Mouse (Mus musculus) brown adipose tissue, adult 24 weeks (tissue): ENCODE results near the gene Xiap. TPM values are rescaled to one million over a fixed set of nuclear protein-coding genes. Genes with fewer than 3 reads are reported as not detected.

Source experiments
- H3K27ac ChIP-seq: fragments of 200-500 bp; replicated peaks from 2 replicates; pipeline ENCODE4 v1.5.1; 2012; ENCODE audit warnings: low read depth, mild to moderate bottlenecking, low read length
- H3K4me1 ChIP-seq: fragments of 200-500 bp; 2 replicates; pipeline ENCODE4 v1.6.1; 2012; ENCODE audit warnings: low read length, mixed read lengths; ENCODE audit not compliant: control insufficient read depth, insufficient read depth, insufficient read length
- H3K4me3 ChIP-seq: fragments of 200-500 bp; 2 replicates; pipeline ENCODE4 v1.5.1; 2012; ENCODE audit warnings: low read depth, mild to moderate bottlenecking, low read length, moderate library complexity; ENCODE audit not compliant: insufficient read depth
- polyA plus RNA-seq: library from polyadenylated mRNA; stranded (reverse); fragments of >200 nt; gene quantifications from 2 replicates; pipeline ENCODE4 v1.2.4, GENCODE M21; 2012; ENCODE audit not compliant: missing spikeins, insufficient read depth, insufficient read length

Xiap gene
- polyA plus RNA-seq, 1 experiment: 27.7 TPM

DNA sequence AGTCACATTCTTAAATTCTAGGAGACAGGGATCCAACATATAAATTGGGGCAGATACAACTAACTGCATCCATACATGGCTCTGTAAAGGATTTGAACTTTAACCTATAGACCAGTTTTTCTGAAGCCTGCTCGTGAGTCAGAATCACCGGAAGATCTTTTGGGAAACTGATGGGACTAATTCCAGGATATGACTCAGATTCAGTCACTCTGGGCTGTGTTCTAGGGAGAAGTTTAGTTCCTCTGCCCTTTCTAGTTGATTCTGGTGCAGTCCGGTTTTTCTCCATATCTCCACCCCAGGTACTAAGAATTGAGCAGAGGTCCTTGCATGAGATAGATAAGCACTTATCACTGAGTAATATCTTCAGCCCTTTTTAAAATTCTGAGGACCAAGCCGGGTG is 1.6 kb upstream of the Xiap start:
- peak overlapping the region; percentile 100 for H3K27ac ChIP-seq
- no peak overlapping the region for H3K4me3 ChIP-seq
- H3K4me1 ChIP-seq: peaks cover 6% of the 10 kb centered on the region; the same call in 1 of the 2 replicates

- Histone ChIP-seq H3K4me1 (peaks cover 14% of the 10 kb centered on the region; the same call in 1 of the 2 replicates), H3K4me3 (no peak overlapping the region), H3K27ac (peak overlapping the region; percentile 88)
Observed at GRCm38 (mm10) chrX:42063621-42064020, 4.1 kb downstream of the Xiap start.

DNA sequence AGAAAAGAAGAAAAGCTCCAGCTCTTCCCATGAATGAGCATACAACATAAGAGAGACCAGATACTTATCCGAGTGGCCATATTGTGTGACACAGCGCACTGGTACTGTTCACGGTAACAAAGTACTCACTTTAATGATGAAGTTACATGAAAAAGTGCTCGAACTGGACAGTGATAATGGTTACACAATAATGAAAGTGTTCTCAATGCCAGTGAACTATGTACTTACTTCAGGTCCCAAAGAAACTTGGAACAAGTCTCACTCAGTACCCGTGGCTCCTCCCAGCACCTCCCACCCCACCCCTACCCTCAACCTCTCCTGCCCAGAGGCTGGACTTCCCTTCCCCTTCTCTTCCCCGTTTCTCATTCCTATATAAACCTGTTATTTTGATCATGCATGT is 5.6 kb downstream of the Xiap start:
- Histone ChIP-seq H3K27ac (peak overlapping the region; percentile 88), H3K4me3 (no peak overlapping the region), H3K4me1 (peaks cover 14% of the 10 kb centered on the region; the same call in 1 of the 2 replicates)

DNA sequence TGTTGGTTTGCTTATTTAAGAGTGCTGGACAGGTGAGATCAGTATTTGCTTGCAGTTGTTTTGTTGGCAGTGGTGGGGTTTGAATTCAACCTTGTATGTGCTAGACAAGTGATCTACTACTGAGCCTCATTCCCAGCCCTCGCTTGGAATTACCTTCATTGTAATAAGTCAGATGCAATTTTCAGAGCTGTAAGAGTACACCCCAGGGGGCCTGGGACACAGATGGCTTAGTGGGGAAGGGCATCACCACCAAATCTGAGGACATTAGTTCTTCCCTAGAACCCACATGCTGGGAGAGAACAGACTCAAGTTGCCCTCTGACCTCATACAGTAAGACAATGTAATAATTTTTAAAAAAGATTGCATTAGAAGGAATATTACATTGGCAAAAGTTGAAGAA is 7.3 kb downstream of the Xiap start:
- Histone ChIP-seq H3K4me3 (no peak overlapping the region), H3K4me1 (peaks cover 16% of the 10 kb centered on the region; the same call in 1 of the 2 replicates), H3K27ac (peak overlapping the region; percentile 65)

DNA sequence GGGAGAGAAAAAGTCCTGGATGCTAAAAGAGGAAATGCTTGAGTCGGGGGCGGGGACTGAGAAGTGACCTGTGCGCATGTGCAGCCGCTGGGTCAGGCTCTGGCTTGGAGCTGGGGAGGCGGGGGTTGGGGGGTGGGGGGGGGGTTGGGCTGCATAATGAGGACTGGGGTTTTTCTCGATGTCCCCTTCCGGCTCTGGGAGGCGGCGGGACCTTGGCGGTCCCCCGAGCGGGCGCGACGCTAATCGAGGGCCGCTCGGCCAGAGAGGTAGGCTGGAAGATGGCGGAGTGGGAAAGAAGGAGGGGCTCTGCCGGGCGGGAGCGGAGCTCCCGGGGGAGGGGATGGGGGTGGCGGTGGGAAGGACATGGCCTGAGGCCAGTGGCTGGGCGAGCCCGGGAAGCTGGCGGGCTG is 8.3 kb downstream of the Xiap start:
- peaks cover 16% of the 10 kb centered on the region; the same call in 1 of the 2 replicates for H3K4me1 ChIP-seq
- H3K4me3 ChIP-seq: peak overlapping the region; percentile 48
- H3K27ac ChIP-seq: peak overlapping the region; percentile 92

GRCm38 (mm10) chrX:42068201-42068874 is 8.9 kb downstream of the Xiap start:
- H3K4me1 ChIP-seq: peaks cover 13% of the 10 kb centered on the region; the same call in 1 of the 2 replicates
- peak overlapping the region; percentile 92 for H3K4me3 ChIP-seq
- H3K27ac ChIP-seq: peak overlapping the region; percentile 100

- peak overlapping the region; percentile 92 for H3K4me3 ChIP-seq
- H3K27ac ChIP-seq: peak overlapping the region; percentile 100
- peaks cover 10% of the 10 kb centered on the region; the same call in 1 of the 2 replicates for H3K4me1 ChIP-seq
Observed at GRCm38 (mm10) chrX:42068875-42069257, 9.4 kb downstream of the Xiap start.

DNA sequence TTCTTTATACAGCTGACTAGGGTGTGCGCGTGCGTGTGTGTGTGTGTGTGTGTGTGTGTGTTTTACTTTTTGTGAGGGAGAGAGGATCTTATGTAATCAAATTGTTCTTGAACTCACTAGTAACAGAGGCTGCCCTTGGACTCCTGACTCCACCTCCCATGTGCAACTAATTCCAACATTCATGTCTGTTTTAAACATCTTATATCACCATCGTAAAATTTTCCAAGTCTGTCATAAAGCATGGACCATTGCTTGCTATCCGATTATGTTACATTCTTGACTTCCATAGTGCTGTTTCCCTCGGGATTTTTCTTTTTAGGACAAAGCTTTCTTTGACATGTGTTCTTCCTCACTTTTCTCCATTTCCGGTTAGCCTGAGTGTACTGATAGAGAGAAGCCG is 28.3 kb downstream of the Xiap start:
- peaks cover 19% of the 10 kb centered on the region for H3K4me1 ChIP-seq
- H3K27ac ChIP-seq: no peak overlapping the region; the same call in 1 of the 2 replicates
- H3K4me3 ChIP-seq: no peak overlapping the region

DNA sequence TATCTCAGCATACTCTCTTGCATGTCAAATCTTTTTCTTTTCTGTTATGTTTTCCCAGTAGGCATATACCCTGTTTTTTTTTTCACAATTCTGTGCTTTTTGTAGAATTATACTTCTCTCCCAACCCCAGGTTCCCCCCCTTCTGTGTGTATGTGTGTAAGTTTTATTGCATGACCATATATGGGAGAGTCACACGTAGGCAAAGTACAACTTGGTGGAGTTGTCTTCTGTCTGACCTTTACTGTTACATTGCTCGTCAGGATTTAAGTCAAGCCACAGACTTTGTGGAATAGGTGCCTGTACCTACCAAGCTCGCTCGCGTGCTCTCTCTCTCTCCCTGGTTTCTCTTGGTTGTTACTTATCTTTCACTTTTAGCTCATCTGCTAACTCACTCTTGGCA is 28.7 kb downstream of the Xiap start:
- peaks cover 19% of the 10 kb centered on the region for H3K4me1 ChIP-seq
- H3K4me3 ChIP-seq: no peak overlapping the region
- no peak overlapping the region; the same call in 1 of the 2 replicates for H3K27ac ChIP-seq

DNA sequence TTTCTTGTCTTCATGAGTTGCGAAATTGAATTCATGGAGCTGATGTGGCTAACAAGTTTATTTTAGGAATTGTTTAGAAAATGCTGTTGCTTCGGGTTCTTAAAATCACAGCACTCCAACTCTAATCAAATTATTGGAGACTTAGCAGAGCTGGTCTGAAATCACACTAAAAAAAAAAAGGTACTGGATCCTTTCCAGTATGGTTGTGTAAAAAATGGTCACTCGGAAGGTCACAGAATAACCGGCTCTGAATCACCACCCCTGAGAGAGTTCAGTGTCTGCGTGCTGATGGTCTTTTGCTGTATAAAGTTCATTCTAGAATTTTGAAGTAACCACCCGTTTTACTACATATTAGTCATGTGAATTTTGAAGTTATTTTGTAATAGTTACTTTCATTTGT is 47.7 kb downstream of the Xiap start:
- Histone ChIP-seq H3K4me3 (no peak overlapping the region), H3K4me1 (no peaks in the 10 kb centered on the region), H3K27ac (0 out of 2 replicates have a peak overlapping the region, but pooled peaks have one; percentile 86)

GRCm38 (mm10) chrX:42110585-42110984 is 51.1 kb downstream of the Xiap start:
- H3K27ac ChIP-seq: no peak overlapping the region
- H3K4me1 ChIP-seq: no peaks in the 10 kb centered on the region
- no peak overlapping the region for H3K4me3 ChIP-seq

GRCm38 (mm10) chrX:42119442-42120048 is 60.1 kb downstream of the Xiap start:
- Histone ChIP-seq H3K27ac (no peak overlapping the region), H3K4me3 (no peak overlapping the region), H3K4me1 (no peaks in the 10 kb centered on the region)

- H3K4me1 ChIP-seq: no peaks in the 10 kb centered on the region
- H3K27ac ChIP-seq: no peak overlapping the region
- H3K4me3 ChIP-seq: no peak overlapping the region
Observed at GRCm38 (mm10) chrX:42124963-42125697, 65.7 kb downstream of the Xiap start.

DNA sequence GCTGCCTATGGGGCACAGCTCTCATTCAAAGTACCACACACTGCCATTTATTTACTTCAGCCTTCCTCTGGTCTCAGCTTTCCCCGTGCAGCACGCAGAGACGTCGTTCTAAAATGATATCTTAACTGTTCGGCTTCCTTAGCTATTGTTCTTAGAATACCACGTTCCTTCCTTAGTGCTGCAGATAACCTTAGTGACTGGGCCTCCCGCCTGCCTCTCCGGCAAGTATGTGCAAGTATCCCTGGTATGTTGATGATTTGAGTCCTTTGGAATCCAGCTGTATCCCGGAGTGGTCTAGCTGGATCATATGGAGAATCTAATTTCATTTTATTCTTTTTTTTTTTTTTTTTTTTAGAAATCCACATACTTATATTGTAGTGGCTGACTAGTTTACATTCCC is 80.4 kb downstream of the Xiap start:
- H3K4me1 ChIP-seq: no peaks in the 10 kb centered on the region
- H3K4me3 ChIP-seq: no peak overlapping the region
- no peak overlapping the region for H3K27ac ChIP-seq

- no peak overlapping the region for H3K4me3 ChIP-seq
Observed at GRCm38 (mm10) chrX:42142620-42143019, 83.1 kb downstream of the Xiap start.

More at GRCm38 (mm10) chrX:42142620-42143019, 83.1 kb downstream of the Xiap start:
- Histone ChIP-seq H3K4me1 (no peaks in the 10 kb centered on the region), H3K27ac (no peak overlapping the region)
